Mouse (Mus musculus): ENCODE data around the gene Tmem135. TPM values are rescaled to one million over a fixed set of nuclear protein-coding genes. Genes with fewer than 3 reads are reported as not detected.

Tmem135 gene
- polyA plus RNA-seq (2015; fragmentation: Nextera tagmentation; extraction: Ambion mirVana) = 35.5 and 37.3 TPM in 2 replicates

- Histone ChIP-seq H3K27me3 (replicated peaks) (no peaks in the 10 kb centered on the region), H3K9ac (peak within 1 kb of the TSS; percentile 62), H3K4me1 (peaks cover 19% of the 10 kb centered on the region), H3K4me3 (replicated peaks) (peak within 1 kb of the TSS; percentile 88), H3K9me3 (no peaks in the 10 kb centered on the region), H3K36me3 (0 out of 2 replicates have a peak, but pooled peaks cover 8% of the 10 kb centered on the region), H3K4me2 (peak within 1 kb of the TSS; percentile 79), H3K27ac (peak within 1 kb of the TSS; percentile 86)
- peak; percentile 96 for ATAC-seq (ENCODE audit: insufficient read depth, low FRiP score, low read depth)
- WGBS = under 1% methylated on average over 59 of the region's 62 CpGs
Observed at GRCm38 (mm10) chr7:89404081-89404733, at the start of gene Tmem135, which contains the start of gene Fzd4. Tmem135 (minus strand) TSS chr7:89404222. Fzd4 (plus strand) TSS chr7:89404355.

- WGBS = 60% methylated on average over 2 of the region's 2 CpGs
- H3K27me3 ChIP-seq (replicated peaks) = no peaks in the 10 kb centered on the region
Observed at GRCm38 (mm10) chr7:89450312-89450711, 46.3 kb upstream of the Tmem135 start.

DNA sequence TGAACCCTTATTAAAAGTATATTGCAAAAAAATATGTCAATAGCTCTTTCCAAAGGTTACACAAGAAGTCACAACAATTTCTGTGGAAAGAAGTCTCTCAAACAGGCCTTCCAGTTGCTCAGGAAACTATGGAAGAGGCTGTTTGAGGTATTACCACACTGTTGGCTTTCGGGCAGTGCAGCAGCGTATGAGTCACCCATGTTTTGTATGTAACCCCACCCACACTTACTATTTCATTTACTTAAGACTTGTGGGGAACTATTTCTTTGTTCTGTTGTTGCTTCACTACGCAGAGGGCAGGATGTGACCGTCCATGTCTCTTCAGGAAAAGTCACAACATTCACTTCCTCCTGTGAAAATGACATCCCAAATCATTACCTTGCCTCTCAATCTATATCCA lies 41.1 kb upstream of the Tmem135 start:
- Histone ChIP-seq H3K4me3 (replicated peaks) (no peak overlapping the region), H3K27me3 (replicated peaks) (no peaks in the 10 kb centered on the region), H3K4me2 (no peak overlapping the region), H3K36me3 (no peaks in the 10 kb centered on the region), H3K27ac (no peak overlapping the region), H3K9ac (no peak overlapping the region), H3K4me1 (no peaks in the 10 kb centered on the region), H3K9me3 (no peaks in the 10 kb centered on the region)
- ATAC-seq (ENCODE audit: insufficient read depth, low FRiP score, low read depth) = 0 out of 2 replicates have a peak, but pooled peaks have one; percentile 50
- WGBS = 66% methylated on average over 4 of the region's 4 CpGs

More at GRCm38 (mm10) chr7:89450312-89450711, 46.3 kb upstream of the Tmem135 start:
- Histone ChIP-seq H3K4me2 (no peak overlapping the region), H3K27ac (no peak overlapping the region), H3K4me1 (no peaks in the 10 kb centered on the region), H3K9me3 (no peaks in the 10 kb centered on the region), H3K9ac (no peak overlapping the region), H3K36me3 (no peaks in the 10 kb centered on the region), H3K4me3 (replicated peaks) (no peak overlapping the region)
- no peak for ATAC-seq (ENCODE audit: insufficient read depth, low FRiP score, low read depth)

DNA sequence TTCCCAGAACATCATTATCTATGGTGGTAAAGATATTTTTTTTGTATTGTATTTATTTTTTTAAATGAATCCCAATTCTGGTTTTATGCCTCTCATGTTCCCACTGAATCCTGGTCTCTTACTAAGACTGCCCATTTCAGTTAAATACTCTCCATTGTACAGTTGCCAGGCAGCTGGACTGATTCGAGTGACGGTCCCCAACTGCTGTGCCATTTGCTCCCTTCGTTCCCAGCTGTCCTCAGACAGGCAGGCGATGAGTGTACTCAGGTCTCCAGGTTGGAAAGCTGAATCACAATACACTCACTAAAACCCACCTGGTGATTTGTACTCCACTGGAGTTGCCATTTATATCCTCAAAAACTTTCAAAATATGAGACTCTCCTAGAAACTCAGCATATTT lies 38.2 kb upstream of the Tmem135 start:
- 66% methylated on average over 4 of the region's 4 CpGs for WGBS
- no peaks in the 10 kb centered on the region for H3K4me1 ChIP-seq
- ATAC-seq (ENCODE audit: insufficient read depth, low FRiP score, low read depth) = no peak

DNA sequence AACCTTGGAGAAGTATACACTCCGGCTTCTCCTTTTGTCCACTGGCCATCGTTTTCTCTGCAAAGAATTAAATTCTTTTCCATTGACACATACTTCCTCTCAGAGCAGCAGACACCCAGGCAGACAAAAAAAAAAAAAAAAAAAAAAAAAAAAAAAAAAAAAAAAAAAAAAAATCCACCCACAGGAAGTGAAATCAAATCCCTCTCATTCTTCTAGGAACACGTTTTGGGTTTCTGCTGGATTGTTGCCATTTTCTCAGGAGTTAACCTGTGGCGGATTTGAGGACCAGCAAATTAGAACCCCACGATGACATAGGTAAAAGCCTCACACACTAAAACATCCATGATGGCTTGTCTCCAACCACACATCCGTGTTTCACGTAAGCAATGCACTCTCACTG lies 37.3 kb upstream of the Tmem135 start:
- ATAC-seq (ENCODE audit: insufficient read depth, low FRiP score, low read depth) = no peak
- no peak overlapping the region for H3K4me3 ChIP-seq (replicated peaks)
- H3K4me1 ChIP-seq = no peaks in the 10 kb centered on the region
- H3K4me2 ChIP-seq = no peak overlapping the region
- 57% methylated on average over 7 of the region's 7 CpGs for WGBS
- no peak overlapping the region for H3K27ac ChIP-seq
- no peaks in the 10 kb centered on the region for H3K27me3 ChIP-seq (replicated peaks)
- no peak overlapping the region for H3K9ac ChIP-seq
- no peaks in the 10 kb centered on the region for H3K9me3 ChIP-seq
- no peaks in the 10 kb centered on the region for H3K36me3 ChIP-seq

More for the DNA sequence above, 38.2 kb upstream of the Tmem135 start:
- Histone ChIP-seq H3K4me2 (no peak overlapping the region), H3K27me3 (replicated peaks) (no peaks in the 10 kb centered on the region), H3K27ac (no peak overlapping the region), H3K4me3 (replicated peaks) (no peak overlapping the region), H3K9me3 (no peaks in the 10 kb centered on the region), H3K36me3 (no peaks in the 10 kb centered on the region), H3K9ac (no peak overlapping the region)

- Histone ChIP-seq H3K36me3 (no peaks in the 10 kb centered on the region), H3K4me2 (no peak overlapping the region), H3K27ac (no peak overlapping the region), H3K4me3 (replicated peaks) (no peak overlapping the region), H3K9ac (no peak overlapping the region), H3K27me3 (replicated peaks) (no peaks in the 10 kb centered on the region), H3K9me3 (no peaks in the 10 kb centered on the region), H3K4me1 (no peaks in the 10 kb centered on the region)
- no peak for ATAC-seq (ENCODE audit: insufficient read depth, low FRiP score, low read depth)
- WGBS = 55% methylated on average over 4 of the region's 4 CpGs
Observed at GRCm38 (mm10) chr7:89437589-89437988, 33.6 kb upstream of the Tmem135 start.

DNA sequence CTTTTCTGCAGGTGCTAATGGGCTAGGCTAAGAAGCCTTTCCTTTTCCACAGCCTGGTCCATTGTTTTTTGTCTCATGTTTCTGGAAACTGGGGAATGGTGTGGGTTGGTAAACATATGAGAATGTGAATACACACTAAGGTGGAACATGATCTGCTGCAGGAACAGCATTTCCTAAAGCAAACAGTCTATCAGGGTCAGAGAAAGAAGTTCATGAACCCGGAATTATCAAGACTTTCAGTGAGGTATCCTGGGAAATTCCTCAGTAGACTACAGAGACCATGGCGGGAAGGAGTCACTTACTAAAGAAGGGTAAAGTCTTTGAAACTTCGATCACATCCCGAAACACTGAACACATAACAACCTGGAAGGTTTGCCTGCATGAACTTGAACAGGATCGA lies 32.4 kb upstream of the Tmem135 start:
- no peak overlapping the region for H3K9ac ChIP-seq
- no peaks in the 10 kb centered on the region for H3K9me3 ChIP-seq
- 59% methylated on average over 5 of the region's 5 CpGs for WGBS
- no peaks in the 10 kb centered on the region for H3K36me3 ChIP-seq
- no peak for ATAC-seq (ENCODE audit: insufficient read depth, low FRiP score, low read depth)
- no peaks in the 10 kb centered on the region for H3K4me1 ChIP-seq
- H3K4me2 ChIP-seq = no peak overlapping the region
- H3K27me3 ChIP-seq (replicated peaks) = no peaks in the 10 kb centered on the region
- no peak overlapping the region for H3K4me3 ChIP-seq (replicated peaks)
- no peak overlapping the region for H3K27ac ChIP-seq

GRCm38 (mm10) chr7:89433893-89434616 lies 30.0 kb upstream of the Tmem135 start:
- no peak overlapping the region for H3K27ac ChIP-seq
- H3K4me1 ChIP-seq = no peaks in the 10 kb centered on the region
- no peaks in the 10 kb centered on the region for H3K27me3 ChIP-seq (replicated peaks)
- WGBS = 48% methylated on average over 8 of the region's 8 CpGs
- no peak overlapping the region for H3K4me2 ChIP-seq
- H3K4me3 ChIP-seq (replicated peaks) = no peak overlapping the region
- no peaks in the 10 kb centered on the region for H3K9me3 ChIP-seq
- H3K9ac ChIP-seq = no peak overlapping the region
- peak; percentile 51 for ATAC-seq (ENCODE audit: insufficient read depth, low FRiP score, low read depth)
- H3K36me3 ChIP-seq = no peaks in the 10 kb centered on the region

DNA sequence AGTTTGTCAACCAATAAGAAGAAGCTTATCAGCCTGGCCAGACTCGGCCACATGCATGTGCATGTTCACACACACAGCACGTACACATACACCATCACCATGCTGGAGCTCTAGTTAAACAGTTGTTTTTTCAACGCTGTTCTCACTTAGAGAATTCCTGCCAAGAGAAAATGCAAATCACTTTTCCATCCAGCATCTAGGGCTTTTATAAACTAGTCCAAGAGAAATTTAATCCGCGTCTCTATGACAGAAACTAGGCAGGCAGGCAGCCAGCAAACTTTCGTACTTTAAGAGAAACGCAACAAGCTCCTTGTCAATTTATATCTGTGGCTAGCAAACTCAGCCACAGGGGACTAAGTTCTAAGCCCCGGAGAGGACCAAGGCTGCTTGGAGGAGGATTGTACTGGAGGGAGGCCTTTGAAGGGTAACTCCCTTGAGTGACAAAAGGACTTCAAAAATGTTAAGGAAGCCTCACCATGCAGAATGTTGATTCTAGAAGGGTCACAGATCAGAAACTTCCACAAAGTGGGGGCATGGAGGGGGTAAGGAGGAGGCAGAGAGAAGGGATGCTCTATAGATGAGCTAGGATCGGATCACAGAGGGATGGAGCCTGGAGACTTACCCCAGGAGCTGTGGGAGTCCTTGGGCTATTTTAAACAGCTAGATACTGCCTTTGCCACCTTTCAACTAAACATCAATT lies 29.3 kb upstream of the Tmem135 start:
- peak overlapping the region; percentile 50; the same call in 1 of the 2 replicates for H3K27ac ChIP-seq
- ATAC-seq (ENCODE audit: insufficient read depth, low FRiP score, low read depth) = no peak
- 46% methylated on average over 9 of the region's 9 CpGs for WGBS

DNA sequence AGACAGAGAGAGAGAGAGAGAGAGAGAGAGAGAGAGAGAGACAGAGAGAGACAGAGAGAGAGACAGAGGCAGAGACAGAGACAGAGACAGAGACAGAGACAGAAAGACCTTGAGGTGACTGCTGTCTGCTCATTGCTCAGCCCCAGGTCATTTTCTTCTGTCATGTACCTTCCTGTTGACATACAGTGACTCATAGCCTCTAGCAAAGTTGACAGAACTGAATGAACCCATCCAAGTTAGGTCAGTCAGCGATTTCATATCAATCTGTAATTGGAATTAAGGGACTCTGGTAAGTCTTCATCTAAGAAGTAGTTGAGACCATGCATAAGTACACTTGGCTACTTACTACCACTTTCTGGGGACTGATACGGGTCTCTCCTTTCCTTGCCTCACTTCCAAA lies 27.2 kb upstream of the Tmem135 start:
- no peak for ATAC-seq (ENCODE audit: insufficient read depth, low FRiP score, low read depth)
- 76% methylated on average over 2 of the region's 2 CpGs for WGBS

More for the DNA sequence above, 29.3 kb upstream of the Tmem135 start:
- Histone ChIP-seq H3K4me3 (replicated peaks) (no peak overlapping the region), H3K36me3 (no peaks in the 10 kb centered on the region), H3K27me3 (replicated peaks) (no peaks in the 10 kb centered on the region), H3K4me2 (no peak overlapping the region), H3K9ac (no peak overlapping the region), H3K4me1 (no peaks in the 10 kb centered on the region), H3K9me3 (no peaks in the 10 kb centered on the region)

DNA sequence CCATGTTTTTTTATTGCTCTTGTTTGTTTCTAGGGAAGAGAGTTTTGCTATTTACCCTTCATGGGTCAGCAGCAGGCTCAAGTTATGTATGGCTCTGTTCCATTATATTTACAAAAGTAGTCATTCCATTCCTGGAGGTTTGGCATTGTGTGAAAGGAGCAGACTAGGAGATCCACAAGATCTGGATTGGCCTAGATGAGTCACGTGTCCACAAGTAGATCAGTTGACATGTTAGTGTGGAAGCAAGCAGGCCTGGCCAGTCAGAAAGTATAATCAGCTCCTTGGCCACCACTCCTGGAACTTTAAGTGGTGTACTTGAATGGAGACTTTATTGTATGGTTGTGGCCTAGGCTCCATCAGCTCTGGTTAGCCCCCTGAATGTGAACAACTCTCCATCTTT lies 25.3 kb upstream of the Tmem135 start:
- no peak overlapping the region for H3K27ac ChIP-seq
- H3K9me3 ChIP-seq = no peaks in the 10 kb centered on the region
- no peak for ATAC-seq (ENCODE audit: insufficient read depth, low FRiP score, low read depth)
- WGBS = 68% methylated on average over 1 of the region's 1 CpGs
- H3K27me3 ChIP-seq (replicated peaks) = no peaks in the 10 kb centered on the region
- H3K36me3 ChIP-seq = no peaks in the 10 kb centered on the region
- no peak overlapping the region for H3K4me2 ChIP-seq
- no peak overlapping the region for H3K9ac ChIP-seq
- H3K4me3 ChIP-seq (replicated peaks) = no peak overlapping the region
- H3K4me1 ChIP-seq = no peaks in the 10 kb centered on the region

More for the DNA sequence above, 27.2 kb upstream of the Tmem135 start:
- H3K4me1 ChIP-seq = no peaks in the 10 kb centered on the region
- H3K27me3 ChIP-seq (replicated peaks) = no peaks in the 10 kb centered on the region
- H3K27ac ChIP-seq = no peak overlapping the region
- H3K9me3 ChIP-seq = no peaks in the 10 kb centered on the region
- no peak overlapping the region for H3K4me3 ChIP-seq (replicated peaks)
- H3K36me3 ChIP-seq = no peaks in the 10 kb centered on the region
- H3K9ac ChIP-seq = no peak overlapping the region
- H3K4me2 ChIP-seq = no peak overlapping the region

DNA sequence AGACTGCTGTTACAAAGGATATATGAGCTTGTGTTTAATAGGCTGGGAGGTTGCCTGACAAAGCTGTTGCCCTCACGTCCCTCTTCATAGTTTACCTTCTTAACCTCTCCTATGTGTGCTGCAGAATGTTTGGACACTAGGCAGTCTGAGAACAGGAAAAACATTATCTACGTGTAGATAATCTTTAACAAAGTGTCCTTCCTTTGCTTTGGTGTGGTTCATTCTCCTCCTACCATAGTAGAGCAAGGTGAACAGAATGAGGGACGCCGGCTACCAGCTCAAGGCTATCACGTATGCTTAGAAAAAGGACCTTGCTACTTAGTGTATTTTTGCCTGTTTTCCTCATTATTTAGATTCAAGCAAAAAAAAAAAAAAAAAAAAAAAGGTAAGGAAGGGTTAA lies 24.8 kb upstream of the Tmem135 start:
- no peak for ATAC-seq (ENCODE audit: insufficient read depth, low FRiP score, low read depth)
- H3K4me2 ChIP-seq = no peak overlapping the region
- WGBS = 65% methylated on average over 5 of the region's 5 CpGs
- H3K9ac ChIP-seq = no peak overlapping the region
- H3K4me3 ChIP-seq (replicated peaks) = no peak overlapping the region
- no peaks in the 10 kb centered on the region for H3K27me3 ChIP-seq (replicated peaks)
- H3K9me3 ChIP-seq = no peaks in the 10 kb centered on the region
- H3K27ac ChIP-seq = no peak overlapping the region
- H3K36me3 ChIP-seq = no peaks in the 10 kb centered on the region
- no peaks in the 10 kb centered on the region for H3K4me1 ChIP-seq

Measured in stomach, embryonic 15.5 days (tissue).